Mouse (Mus musculus) midbrain, embryonic 15.5 days (tissue): ENCODE measurements around the gene Tm6sf1. TPM values are rescaled to one million over a fixed set of nuclear protein-coding genes. Genes with fewer than 3 reads are reported as not detected.
A peak's percentile ranks its signal among the peaks of the same experiment; 100 is the strongest.

Experiments
- ATAC-seq: fragments of 200-750 bp; cut with Nextera tagmentation; replicated peaks from 2 replicates; pipeline ENCODE4 v1.8.0; 2017; ENCODE audit warnings: moderate TSS enrichment
- H3K27ac ChIP-seq: fragments of 300-500 bp; sonication (generic); 2 replicates; pipeline ENCODE4 v1.5.1; 2015; ENCODE audit warnings: mild to moderate bottlenecking, inconsistent platforms
- H3K27me3 ChIP-seq: fragments of 300-500 bp; sonication (generic); replicated peaks from 2 replicates; pipeline ENCODE4 v1.6.1; 2015; ENCODE audit warnings: inconsistent platforms
- H3K36me3 ChIP-seq: fragments of 300-500 bp; sonication (generic); replicated peaks from 2 replicates; pipeline ENCODE4 v1.6.1; 2015; ENCODE audit warnings: inconsistent platforms
- H3K4me1 ChIP-seq: fragments of 300-500 bp; sonication (generic); 2 replicates; pipeline ENCODE4 v1.6.1; 2015; ENCODE audit warnings: inconsistent platforms
- H3K4me2 ChIP-seq: fragments of 300-500 bp; sonication (generic); 2 replicates; pipeline ENCODE4 v1.6.1; 2015; ENCODE audit warnings: inconsistent platforms, mild to moderate bottlenecking, moderate library complexity
- H3K4me3 ChIP-seq: fragments of 300-500 bp; sonication (generic); 2 replicates; pipeline ENCODE4 v1.5.1; 2015; ENCODE audit warnings: mild to moderate bottlenecking, inconsistent platforms
- H3K9ac ChIP-seq: fragments of 300-500 bp; sonication (generic); 2 replicates; pipeline ENCODE4 v1.6.1; 2015; ENCODE audit warnings: mild to moderate bottlenecking, inconsistent platforms
- H3K9me3 ChIP-seq: fragments of 300-500 bp; sonication (generic); 2 replicates; pipeline ENCODE4 v1.6.1; 2016; ENCODE audit warnings: inconsistent platforms
- WGBS: fragments of 180-500 bp; shearing (Covaris S2); methylation state at CpG from one replicate; pipeline ENCODE4 v1.1.7; 2015; ENCODE audit warnings: mixed read lengths; 5-methylcytosine and 5-hydroxymethylcytosine counted together
- polyA plus RNA-seq: library from polyadenylated mRNA; unstranded; fragments of >200 nt; fragmentation: Nextera tagmentation; extraction: Ambion mirVana; gene quantifications from 2 replicates; pipeline ENCODE4 v1.2.1, GENCODE M21; 2015

Gene Tm6sf1
- polyA plus RNA-seq, 1 experiment from 2014 or later, result 10.2 TPM

DNA sequence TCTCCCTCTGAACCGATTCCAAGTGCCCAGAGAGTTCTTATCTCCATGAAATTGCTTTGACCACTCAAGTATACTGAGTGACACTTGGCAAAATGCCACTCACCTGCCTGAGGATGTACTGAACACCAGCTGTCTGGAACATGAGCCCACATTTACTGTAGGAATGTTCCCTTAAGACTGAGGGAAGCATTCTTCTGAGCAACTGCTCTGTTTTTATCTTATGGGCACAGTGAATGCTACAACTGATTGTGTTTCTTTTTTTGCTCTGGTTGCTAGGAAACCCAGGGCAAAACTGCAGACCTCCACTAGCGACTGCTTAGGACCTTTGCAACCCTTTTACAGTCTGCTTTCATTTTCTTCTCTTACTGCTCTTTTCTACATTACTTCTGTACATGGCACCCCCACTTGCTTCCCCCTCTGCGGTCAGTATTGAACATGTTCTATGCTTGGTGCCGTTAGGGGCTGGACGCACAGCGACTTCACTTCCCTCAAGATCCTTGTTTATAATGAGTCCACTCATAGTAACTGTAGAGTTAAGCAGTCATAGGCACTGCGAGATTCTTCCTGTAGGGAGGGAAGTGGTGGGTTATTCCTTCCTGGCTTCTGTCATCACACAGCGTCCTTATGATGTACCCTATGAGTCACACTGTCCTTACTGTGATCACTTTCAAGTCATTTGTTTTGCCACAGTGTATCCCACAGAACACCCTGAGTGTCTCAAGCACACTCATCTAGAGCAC is 4.1 kb upstream of the Tm6sf1 start:
- ATAC-seq, result no peak
- no peaks in the 10 kb centered on the region for H3K36me3 ChIP-seq
- H3K4me1 ChIP-seq, result peaks cover 22% of the 10 kb centered on the region
- H3K4me3 ChIP-seq, result no peak overlapping the region
- H3K9me3 ChIP-seq, result no peaks in the 10 kb centered on the region
- H3K27ac ChIP-seq, result no peak overlapping the region
- WGBS, result 61% methylated on average over 8 of the region's 8 CpGs
- H3K9ac ChIP-seq, result no peak overlapping the region
- H3K27me3 ChIP-seq, result peaks cover 16% of the 10 kb centered on the region
- H3K4me2 ChIP-seq, result no peak overlapping the region

DNA sequence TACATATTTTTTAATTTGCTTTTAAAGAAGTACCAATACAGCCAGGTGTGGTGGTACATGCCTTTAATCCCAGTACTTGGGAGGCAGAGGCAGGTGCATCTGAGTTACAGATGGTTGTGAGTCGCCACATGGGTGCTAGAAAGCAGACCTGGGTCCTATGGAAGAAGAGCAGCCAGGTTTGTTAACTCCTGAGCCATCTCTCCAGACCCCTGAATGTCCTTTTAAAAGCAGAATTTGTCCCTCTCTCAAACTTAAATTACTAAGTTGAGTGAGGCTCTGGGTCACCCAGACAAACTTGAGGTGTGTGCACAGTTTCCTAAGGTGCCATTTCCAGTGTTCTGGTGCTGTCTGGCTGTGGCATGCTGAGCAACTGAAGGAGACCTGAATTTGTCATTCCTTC is 3.1 kb upstream of the Tm6sf1 start, which contains the start of gene Gm10160:
Gm10160 (minus strand) TSS at position 101 of the 400 bp plus-strand sequence.
- peaks cover 16% of the 10 kb centered on the region for H3K27me3 ChIP-seq
- no peak within 1 kb of the TSS for H3K4me3 ChIP-seq
- no peak within 1 kb of the TSS for H3K27ac ChIP-seq
- H3K36me3 ChIP-seq, result no peaks in the 10 kb centered on the region
- no peak for ATAC-seq
- no peak within 1 kb of the TSS for H3K4me2 ChIP-seq
- no peaks in the 10 kb centered on the region for H3K9me3 ChIP-seq
- peaks cover 22% of the 10 kb centered on the region for H3K4me1 ChIP-seq
- WGBS, result 76% methylated on average over 1 of the region's 1 CpGs
- no peak within 1 kb of the TSS for H3K9ac ChIP-seq

DNA sequence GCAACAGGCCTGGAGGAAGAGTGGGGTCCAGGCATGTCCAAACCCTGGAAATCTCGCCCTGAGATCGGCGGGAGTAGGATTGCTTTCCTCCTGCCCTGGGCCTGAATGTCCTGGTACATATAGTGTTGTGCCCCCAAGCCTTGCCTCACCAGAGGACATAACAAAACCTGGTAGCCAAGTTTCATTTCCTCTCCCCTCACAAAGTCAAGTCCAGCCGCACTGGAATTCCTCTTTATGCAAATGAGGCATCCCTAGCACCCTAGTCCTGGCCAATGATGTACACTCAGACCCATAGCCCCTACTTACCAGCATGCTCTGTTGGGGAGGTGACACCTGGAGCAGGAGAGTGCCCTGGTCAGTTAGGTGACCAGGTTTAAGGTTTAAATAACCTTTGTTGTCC is 2.6 kb upstream of the Tm6sf1 start:
- H3K4me3 ChIP-seq, result no peak overlapping the region
- 78% methylated on average over 4 of the region's 4 CpGs for WGBS
- ATAC-seq, result no peak

DNA sequence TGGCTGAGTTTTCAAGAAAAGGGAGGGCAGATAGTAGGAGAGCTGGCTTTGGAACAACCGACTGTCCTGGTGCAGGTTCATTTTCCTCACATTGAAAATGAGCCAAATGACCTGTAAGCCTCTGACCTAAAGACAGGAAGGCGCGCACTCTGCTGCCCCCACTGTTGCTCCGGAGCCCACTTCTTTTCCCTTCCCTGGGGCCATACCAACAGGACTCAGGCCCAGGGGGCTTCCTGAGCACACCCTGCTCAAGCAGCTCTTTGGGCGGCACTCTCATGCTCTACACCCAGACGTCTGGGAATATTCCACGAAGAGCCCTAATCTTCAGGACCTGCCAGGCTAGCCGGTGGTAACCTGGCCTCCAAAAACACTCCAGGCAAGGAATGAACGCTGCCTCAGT is 565 bp upstream of the Tm6sf1 start:
- Histone ChIP-seq H3K36me3 (no peaks in the 10 kb centered on the region), H3K27me3 (peaks cover 16% of the 10 kb centered on the region), H3K9ac (0 out of 2 replicates have a peak overlapping the region, but pooled peaks have one; percentile 57), H3K4me3 (peak overlapping the region; percentile 64), H3K4me1 (peaks cover 22% of the 10 kb centered on the region), H3K9me3 (no peaks in the 10 kb centered on the region), H3K27ac (no peak overlapping the region), H3K4me2 (peak overlapping the region; percentile 91)
- 2% methylated on average over 9 of the region's 9 CpGs for WGBS
- ATAC-seq, result no peak

More for the DNA sequence above, 2.6 kb upstream of the Tm6sf1 start:
- no peak overlapping the region for H3K9ac ChIP-seq
- peaks cover 22% of the 10 kb centered on the region for H3K4me1 ChIP-seq
- H3K27me3 ChIP-seq, result peaks cover 16% of the 10 kb centered on the region
- no peaks in the 10 kb centered on the region for H3K9me3 ChIP-seq
- H3K27ac ChIP-seq, result no peak overlapping the region
- no peaks in the 10 kb centered on the region for H3K36me3 ChIP-seq
- no peak overlapping the region for H3K4me2 ChIP-seq

DNA sequence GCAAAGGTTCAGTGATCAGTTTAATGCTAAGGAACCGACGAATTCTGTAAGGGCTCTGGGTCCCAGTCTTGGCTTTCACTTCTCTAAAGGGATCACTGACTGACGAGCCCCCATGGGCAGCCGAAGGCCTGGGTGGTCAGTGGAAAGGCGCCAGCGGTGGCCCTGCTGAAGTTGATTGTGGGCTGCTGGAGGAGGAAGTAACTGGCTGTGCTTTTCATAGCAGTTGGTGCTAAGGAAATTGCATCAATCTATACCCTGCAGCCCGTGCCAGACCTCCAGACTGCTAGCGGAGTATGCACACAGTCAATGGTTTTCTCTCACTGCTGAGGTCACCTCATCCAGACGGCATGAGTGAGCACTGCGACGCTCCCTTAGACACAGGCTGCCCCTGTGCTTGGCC is 1.3 kb downstream of the Tm6sf1 start:
- Histone ChIP-seq H3K27ac (no peak overlapping the region), H3K36me3 (no peaks in the 10 kb centered on the region), H3K4me2 (peak overlapping the region; percentile 91), H3K27me3 (peaks cover 16% of the 10 kb centered on the region), H3K9ac (no peak overlapping the region), H3K4me1 (peaks cover 16% of the 10 kb centered on the region), H3K9me3 (no peaks in the 10 kb centered on the region), H3K4me3 (peak overlapping the region; percentile 64)
- no peak; the same call in 1 of the 2 replicates for ATAC-seq
- 54% methylated on average over 11 of the region's 11 CpGs for WGBS

DNA sequence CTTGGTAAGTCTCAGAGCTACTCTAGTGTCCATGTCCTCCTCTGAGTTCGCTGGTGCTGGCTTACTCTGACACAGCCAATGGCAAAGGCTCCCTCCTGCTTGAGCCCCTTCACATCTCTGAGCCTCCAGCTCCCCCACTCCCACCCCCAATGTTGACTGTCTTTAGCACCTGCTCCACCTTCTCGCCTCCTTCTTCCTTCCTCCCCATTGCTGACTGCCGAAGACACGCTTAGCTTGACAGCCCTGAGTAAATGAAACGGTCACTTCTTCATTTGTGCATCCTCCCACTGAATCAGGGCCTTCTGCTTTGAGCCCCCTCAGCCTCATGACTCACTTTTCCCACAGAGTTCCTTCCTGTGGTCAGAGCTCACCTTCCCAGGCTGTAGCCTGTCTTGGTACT is 2.2 kb downstream of the Tm6sf1 start:
- no peaks in the 10 kb centered on the region for H3K9me3 ChIP-seq
- peaks cover 16% of the 10 kb centered on the region for H3K4me1 ChIP-seq
- H3K4me3 ChIP-seq, result no peak overlapping the region
- no peaks in the 10 kb centered on the region for H3K36me3 ChIP-seq
- H3K27ac ChIP-seq, result no peak overlapping the region
- no peak overlapping the region for H3K9ac ChIP-seq
- peaks cover 16% of the 10 kb centered on the region for H3K27me3 ChIP-seq
- H3K4me2 ChIP-seq, result no peak overlapping the region
- WGBS, result 80% methylated on average over 5 of the region's 5 CpGs
- ATAC-seq, result no peak

DNA sequence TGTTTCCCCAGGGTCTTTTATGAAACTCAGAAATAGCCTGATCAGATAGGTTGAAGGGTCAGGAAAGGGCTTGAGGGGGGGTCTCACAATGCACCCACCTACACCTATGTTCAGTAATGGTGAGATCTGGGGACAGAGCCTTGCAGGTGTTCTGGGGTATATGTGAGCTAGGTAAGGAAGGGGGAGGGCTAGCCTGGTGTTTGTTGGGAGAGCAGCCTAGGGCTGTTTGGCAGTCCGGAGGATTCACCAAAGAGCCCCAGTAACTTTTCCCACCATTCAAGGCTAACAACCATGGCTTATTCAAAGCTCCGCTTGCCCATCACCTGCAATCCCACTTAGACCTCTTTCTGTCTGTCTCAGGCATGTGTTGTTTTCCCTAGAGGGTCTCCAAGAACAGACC is 2.7 kb downstream of the Tm6sf1 start:
- WGBS, result 82% methylated on average over 2 of the region's 2 CpGs
- no peak overlapping the region for H3K4me2 ChIP-seq
- no peak overlapping the region for H3K9ac ChIP-seq
- no peaks in the 10 kb centered on the region for H3K9me3 ChIP-seq
- H3K4me3 ChIP-seq, result no peak overlapping the region
- peaks cover 16% of the 10 kb centered on the region for H3K4me1 ChIP-seq
- H3K36me3 ChIP-seq, result no peaks in the 10 kb centered on the region
- no peak for ATAC-seq
- peaks cover 16% of the 10 kb centered on the region for H3K27me3 ChIP-seq
- no peak overlapping the region for H3K27ac ChIP-seq

DNA sequence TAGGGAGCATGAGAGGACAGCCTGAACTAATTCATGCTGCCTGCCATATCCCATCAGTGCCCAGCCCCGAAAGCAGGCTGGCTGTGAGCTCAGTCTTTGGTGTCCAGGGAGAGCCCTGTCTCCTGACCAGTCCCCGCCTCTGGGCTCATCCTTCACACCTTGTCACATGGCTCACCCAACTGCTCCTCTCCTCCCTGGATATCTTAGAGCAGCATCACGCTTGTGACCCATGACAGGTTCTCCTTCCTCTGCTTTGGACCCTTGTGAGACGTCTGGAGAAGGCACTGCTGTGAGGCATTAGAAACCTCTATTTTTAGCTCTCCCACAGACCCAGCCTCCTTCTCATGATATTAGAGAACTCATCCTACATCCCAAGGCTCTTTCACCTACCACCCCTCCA is 3.1 kb downstream of the Tm6sf1 start:
- Histone ChIP-seq H3K9ac (no peak overlapping the region), H3K27ac (no peak overlapping the region), H3K4me3 (no peak overlapping the region), H3K36me3 (no peaks in the 10 kb centered on the region), H3K27me3 (peaks cover 13% of the 10 kb centered on the region), H3K9me3 (no peaks in the 10 kb centered on the region), H3K4me1 (peaks cover 16% of the 10 kb centered on the region), H3K4me2 (no peak overlapping the region)
- WGBS, result 85% methylated on average over 4 of the region's 4 CpGs
- no peak for ATAC-seq

DNA sequence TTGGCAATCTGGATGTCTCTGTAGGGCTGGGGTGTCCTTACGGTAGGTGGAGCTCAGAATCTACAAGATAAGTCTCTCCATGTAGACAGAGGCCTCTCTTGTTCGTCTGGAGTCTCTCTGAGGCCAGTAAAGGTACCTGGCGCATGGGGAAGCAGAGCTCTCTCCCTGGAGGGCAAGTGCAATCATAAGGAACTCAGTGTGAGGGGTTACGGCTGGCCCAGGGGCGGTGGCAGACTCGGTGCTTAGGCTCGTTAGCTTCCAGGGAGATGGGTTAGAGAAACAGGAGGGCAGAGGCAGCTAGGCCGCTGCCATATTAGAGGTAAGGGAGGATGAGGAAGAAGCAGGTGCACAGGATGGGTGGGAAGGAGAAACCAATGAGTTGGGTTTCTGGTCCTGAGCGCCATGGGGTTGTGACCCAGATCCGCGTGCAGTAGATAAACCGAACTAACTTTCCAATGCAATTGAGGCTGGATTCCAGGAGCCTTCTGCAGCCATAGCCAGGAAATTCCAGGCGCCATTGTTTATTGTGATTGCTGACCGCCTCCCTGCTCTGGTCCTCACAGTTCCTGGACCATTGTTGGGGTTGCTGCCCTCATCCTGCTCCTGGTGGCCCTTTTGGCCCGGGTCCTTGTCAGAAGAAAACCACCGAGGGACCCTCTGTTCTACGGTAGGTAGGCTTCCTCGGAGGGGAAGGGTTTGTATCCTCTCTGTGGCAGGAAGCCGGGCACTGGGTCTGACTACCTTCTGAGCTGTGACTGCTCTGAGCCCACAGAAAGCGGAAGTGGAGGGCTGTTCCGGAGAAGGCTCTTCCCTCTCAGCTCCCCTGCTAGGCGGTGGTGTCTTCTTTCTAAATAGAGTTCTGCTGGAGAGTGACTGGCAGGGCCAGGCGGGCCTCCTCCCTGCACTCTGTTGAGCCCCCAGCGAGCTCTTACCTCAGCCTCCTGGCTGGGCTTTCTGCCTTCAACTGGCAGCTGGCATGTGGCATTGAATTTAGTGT is 4.1 kb downstream of the Tm6sf1 start:
- Histone ChIP-seq H3K4me1 (peaks cover 16% of the 10 kb centered on the region), H3K27ac (no peak overlapping the region), H3K36me3 (no peaks in the 10 kb centered on the region), H3K4me3 (no peak overlapping the region), H3K9ac (no peak overlapping the region), H3K27me3 (peaks cover 7% of the 10 kb centered on the region), H3K9me3 (no peaks in the 10 kb centered on the region), H3K4me2 (no peak overlapping the region)
- 72% methylated on average over 24 of the region's 24 CpGs for whole genome bisulfite sequencing
- ATAC-seq, result no peak

DNA sequence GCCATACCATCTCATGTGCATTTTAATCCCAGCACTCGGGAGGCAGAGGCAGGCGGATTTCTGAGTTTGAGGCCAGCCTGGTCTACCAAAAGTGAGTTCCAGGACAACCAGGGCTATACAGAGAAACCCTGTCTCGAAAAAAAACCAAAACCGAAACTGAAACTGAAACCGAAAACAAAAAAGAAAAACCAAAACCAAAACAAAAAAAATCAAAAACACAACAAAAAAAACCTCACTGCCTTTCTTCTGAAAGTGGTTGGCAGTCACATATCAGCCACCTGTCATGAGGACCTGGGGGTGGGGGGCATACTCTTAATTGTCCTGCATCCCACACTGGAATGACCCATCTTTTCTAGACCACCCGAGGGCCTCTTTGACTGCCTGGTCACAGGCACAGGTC is 5.8 kb downstream of the Tm6sf1 start:
- H3K4me2 ChIP-seq, result no peak overlapping the region
- no peak overlapping the region for H3K4me3 ChIP-seq
- no peak overlapping the region for H3K27ac ChIP-seq
- no peak for ATAC-seq
- no peaks in the 10 kb centered on the region for H3K36me3 ChIP-seq
- H3K9me3 ChIP-seq, result no peaks in the 10 kb centered on the region
- no peaks in the 10 kb centered on the region; the same call in 1 of the 2 replicates for H3K27me3 ChIP-seq
- H3K9ac ChIP-seq, result no peak overlapping the region
- H3K4me1 ChIP-seq, result peaks cover 2% of the 10 kb centered on the region; the same call in 1 of the 2 replicates
- 91% methylated on average over 6 of the region's 6 CpGs for WGBS

DNA sequence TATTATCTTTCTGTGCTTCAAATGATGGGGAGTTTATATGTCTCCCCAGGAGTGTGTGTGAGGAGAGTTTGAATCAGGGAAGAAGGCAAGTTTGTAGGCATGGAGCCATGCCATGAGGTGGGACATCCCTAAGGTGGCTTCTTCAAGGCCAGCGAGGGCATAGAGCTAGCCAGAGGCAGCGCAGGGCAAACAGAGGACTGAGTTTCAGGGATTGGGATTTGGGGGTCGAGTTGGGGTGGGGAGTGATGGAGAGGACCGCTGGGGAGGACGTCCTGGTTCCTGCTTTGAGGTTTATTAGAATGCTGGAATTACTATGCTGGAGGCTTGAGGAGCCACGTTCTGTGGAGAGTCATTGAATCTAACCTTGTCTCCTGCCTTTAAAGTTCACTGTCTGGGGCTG is 7.1 kb downstream of the Tm6sf1 start:
- no peaks in the 10 kb centered on the region for H3K9me3 ChIP-seq
- H3K27me3 ChIP-seq, result no peaks in the 10 kb centered on the region
- H3K36me3 ChIP-seq, result no peaks in the 10 kb centered on the region
- ATAC-seq, result no peak
- 98% methylated on average over 6 of the region's 6 CpGs for WGBS
- no peaks in the 10 kb centered on the region for H3K4me1 ChIP-seq
- H3K27ac ChIP-seq, result no peak overlapping the region
- no peak overlapping the region for H3K9ac ChIP-seq
- no peak overlapping the region for H3K4me2 ChIP-seq
- H3K4me3 ChIP-seq, result no peak overlapping the region

DNA sequence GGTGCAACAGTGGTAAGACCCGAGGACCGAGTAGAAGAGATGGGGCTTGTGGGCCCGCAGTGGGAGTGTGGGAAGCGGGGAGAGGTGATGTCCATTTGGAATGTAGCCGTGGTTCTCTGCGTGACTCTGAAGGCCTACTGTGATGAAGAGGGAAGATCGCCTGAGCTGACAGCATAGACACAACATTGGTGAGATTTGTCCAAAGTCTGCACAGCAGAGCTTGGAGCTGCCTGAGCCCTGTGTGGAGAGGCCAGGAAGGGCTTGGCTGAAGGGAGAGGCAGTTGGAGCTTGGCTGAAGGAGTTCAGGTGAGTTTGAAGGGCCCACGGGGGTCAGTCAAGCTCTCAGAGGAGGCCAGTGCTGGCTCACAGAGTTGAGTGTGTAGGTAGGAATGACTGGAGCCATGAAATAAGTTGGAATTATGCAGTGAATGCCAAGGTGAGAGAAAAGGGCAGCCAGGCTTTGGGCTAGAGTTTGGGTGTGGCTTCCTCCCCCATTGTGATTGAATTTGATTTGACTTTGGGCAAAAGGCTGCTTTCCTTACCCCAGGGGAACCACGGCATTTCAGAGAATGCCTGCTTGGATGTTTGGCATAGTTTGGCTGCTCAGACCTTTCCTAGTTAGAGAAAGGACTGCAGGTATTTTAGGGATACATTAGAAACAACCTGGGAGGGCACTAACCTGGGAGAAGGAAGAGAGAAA is 8.6 kb downstream of the Tm6sf1 start:
- Histone ChIP-seq H3K9ac (no peak overlapping the region), H3K36me3 (no peaks in the 10 kb centered on the region), H3K9me3 (no peaks in the 10 kb centered on the region), H3K27ac (no peak overlapping the region), H3K27me3 (no peaks in the 10 kb centered on the region), H3K4me2 (no peak overlapping the region), H3K4me3 (no peak overlapping the region), H3K4me1 (no peaks in the 10 kb centered on the region)
- 89% methylated on average over 9 of the region's 9 CpGs for WGBS
- no peak for ATAC-seq
